Mouse (Mus musculus): ENCODE data around the gene Srm.

Srm gene

DNA sequence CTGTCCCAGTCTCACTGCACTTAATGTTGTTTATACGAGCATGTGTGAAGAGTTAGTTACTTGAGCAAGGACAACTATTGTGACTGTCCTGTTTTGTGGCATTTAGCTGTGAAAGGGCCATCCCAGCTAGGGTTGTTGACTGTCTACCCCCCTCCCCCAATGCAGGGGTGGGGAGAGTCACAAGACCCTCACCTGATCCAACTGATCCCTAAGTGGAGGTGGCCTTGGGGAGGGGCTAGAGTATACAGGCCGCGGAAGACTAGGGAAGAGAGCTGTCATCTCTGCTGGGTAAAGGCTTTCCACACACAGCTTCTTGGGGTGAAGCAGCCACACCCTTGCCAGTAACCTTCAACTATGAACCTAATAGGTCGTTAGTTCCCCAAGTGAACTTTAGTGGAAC is 9.0 kb downstream of the Srm start:
- no peak for DNase-seq (ENCODE audit: low read depth in 1 of 2, low spot score in 2 of 2)

DNA sequence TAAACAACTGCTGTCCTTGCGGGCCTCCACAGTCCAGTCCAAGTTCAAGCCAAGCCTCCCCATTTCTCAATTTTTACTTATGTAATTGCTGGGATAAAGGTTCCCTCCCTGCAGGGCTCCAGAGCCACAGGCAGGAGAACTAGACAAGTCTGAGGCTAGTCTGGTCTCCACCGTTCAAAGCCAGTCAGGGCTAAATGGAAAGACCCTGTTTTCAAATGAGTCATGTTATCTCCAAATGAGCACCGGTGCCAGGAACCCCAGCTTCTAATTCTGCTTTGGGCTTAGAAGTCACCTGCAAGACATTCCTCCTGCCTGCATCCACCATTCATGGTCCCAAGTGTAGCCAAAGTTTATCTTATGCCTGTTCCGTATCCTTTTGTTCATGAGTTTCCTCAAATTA is 10.6 kb downstream of the Srm start:
- no peak for DNase-seq (ENCODE audit: low read depth in 1 of 2, low spot score in 2 of 2)

DNA sequence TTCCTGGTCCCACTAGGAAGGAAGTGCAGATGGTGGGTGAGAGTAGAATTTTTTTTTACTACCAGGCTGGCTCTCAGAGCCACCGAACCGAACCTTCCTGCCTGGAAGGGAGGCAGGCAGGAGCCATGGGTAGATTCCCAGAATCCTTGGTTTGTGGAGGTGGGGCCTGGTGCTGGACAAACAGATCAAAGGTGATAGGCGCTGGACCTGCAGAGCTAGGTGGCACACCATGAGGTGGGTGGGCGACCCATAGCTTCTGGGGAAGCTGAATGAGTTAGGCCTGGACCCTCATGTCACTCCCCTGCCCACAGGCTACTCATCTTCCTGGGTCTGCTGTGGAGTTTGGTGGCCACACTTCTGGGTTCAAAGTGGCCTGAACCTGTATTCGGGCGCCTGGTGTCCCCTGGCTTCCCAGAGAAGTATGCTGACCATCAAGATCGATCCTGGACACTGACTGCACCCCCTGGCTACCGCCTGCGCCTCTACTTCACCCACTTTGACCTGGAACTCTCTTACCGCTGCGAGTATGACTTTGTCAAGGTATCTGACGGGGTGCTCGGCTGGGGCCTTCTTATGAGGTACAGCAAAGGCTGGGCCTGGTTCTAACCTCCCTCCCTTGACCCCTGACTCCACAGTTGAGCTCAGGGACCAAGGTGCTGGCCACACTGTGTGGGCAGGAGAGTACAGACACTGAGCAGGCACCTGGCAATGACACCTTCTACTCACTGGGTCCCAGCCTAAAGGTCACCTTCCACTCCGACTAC is 11.2 kb downstream of the Srm start, which contains the start of gene Masp2:
Gene Masp2 (plus strand): TSS at position 198 of the 764 bp plus-strand sequence.
- DNase-seq (ENCODE audit: low read depth in 1 of 2, low spot score in 2 of 2) = no peak

DNA sequence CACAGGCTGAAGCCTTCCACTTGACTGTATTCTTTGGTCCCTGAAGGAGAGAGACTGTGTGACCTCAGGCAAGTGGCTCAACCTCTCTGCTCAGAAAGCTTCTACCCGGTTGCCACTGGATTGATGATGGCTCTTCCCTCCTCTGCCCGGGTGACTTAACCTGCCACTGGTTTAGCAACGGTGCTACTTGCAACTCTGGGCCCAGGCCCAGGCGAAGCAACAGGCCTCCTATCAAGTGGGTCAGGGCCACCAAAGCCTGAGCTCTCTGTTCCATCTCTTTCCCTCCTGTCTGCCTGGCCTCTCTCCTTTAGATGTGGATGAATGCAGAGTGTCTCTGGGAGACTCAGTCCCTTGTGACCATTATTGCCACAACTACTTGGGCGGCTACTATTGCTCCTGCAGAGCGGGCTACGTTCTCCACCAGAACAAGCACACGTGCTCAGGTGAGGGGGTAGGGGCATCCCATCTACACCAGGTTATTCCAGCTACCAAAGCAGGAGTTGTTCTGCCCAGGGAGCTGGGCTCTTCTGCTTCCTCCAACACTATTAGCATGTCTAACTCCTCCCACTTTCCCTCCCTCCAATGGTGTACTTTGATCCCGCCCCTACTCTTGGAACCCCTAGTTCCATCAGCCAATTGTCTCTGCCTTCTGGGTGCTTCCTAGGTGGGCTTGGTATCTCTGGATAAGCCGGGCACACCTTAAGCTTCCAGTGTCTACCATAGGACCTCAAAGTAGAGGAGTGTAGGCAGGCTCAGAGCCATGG is 12.3 kb downstream of the Srm start:
- no peak for DNase-seq (ENCODE audit: low read depth in 1 of 2, low spot score in 2 of 2)

DNA sequence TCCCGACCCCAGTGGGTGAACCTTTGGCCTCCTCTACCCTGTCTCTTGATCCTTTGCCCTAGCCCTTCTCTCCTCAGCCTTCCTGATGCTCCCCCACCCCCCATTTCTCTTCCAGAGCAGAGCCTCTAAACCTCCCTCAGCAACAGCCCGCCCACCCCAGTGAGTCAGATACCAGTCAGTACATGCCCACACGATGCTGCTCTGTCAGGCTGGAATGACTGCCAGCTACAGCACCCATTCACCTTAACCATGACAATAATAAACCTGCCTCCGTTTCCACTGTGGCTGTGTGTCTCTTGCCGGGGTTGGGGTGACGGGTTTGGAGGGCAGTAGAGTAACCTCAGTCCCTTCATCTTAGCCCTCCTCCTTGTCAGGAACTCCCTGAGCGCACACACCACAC is 12.8 kb downstream of the Srm start:
- no peak for DNase-seq (ENCODE audit: low read depth in 1 of 2, low spot score in 2 of 2)

DNA sequence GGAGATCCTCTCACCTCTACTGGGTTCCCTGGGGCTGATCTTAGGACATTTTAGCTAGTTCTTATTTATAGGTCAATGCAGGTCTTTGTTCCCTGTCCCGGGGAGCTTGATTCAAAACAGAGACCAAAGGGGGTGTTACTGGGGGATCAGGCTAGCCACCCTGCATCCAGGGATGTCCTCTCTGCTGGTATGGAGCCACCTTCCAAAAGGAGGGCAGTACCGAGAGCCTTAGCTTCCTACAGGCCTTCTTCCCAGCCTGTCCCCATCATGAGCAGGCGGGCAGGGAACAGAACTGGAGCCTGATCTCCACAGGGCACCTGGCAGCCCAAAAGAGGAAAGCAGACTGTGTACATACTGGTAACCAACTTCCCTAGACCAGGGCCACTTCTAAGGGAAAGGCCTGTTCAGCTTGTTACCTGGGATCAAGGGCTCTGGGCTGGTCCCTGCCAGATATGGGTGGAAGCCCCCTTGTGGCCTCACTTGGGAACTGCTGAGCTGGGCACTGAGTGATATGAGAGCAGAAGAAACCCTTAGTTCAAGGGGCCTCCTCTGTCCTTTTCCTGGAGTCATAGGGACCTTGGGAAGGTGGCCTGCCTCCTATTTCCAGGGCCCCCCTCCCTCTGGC is 13.3 kb downstream of the Srm start:
- peak in 1 of 2 experiments; percentile 40 for DNase-seq (ENCODE audit: low read depth in 1 of 2, low spot score in 2 of 2)

DNA sequence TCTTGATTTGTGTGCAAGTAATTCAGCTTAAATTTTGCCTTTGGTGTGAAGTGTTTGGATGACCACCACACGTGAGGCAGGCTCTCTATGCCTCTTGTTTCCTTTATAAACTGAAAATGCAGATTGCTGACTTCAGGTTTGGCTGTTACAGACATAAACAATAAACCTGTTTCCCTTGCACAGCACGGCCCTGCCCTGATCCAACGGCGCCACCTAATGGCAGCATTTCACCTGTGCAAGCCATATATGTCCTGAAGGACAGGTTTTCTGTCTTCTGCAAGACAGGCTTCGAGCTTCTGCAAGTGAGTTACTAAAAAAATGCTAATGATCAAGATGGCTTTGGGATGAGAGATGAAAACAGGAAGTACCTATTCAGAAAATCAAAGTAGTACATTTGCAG is 16.5 kb downstream of the Srm start:
- DNase-seq (ENCODE audit: low read depth in 1 of 2, low spot score in 2 of 2) = peak in 1 of 2 experiments; percentile 40

DNA sequence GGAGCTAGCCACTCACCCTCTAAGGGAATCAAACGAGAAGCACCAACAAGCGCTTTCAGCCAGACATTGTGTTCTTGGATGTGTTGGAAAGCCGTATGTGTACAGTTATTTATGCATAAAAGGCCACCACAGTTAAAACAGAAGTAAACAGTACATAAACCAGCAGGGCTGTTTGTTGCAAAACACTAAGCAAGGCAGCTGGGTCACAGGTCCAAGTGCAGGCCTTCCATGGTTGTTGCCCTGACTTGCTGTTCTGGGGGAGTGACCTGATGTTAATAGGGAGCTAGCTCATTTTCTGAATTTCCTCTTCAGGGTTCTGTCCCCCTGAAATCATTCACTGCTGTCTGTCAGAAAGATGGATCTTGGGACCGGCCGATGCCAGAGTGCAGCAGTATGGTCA is 18.5 kb downstream of the Srm start:
- DNase-seq (ENCODE audit: low read depth in 1 of 2, low spot score in 2 of 2) = no peak

DNA sequence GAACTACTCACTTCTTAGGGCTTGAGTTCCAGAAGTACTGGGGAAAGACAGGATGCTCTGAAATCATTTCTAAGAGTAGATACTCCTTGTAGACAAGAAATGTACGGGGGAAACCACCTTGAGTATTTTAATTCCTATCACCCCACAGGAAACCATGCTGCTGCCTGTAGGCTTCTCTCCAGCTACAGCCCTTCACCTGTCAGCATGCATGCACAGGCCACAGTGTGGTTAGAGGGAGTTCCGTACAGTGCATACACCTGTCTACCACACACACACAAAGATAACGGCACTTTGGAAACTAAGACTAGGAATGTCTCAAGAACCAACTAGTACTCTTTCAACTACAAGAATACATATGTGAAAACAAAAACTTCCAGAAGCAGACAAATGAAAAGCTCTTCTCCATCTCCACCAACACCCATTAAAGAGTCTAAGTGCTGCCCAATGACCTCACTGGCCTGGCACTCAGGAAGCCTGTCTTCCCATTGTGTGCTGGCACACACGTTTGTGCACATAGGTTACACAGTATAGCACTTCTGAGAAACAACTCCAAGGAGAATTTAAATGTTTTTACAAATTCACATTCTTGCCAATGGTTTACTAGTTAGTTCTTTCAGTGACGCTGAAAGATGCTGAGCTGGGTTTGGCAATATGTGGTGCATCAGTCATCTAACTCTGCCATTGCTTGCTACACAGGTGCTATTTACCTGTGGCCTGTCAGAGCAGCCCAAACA is 19.5 kb downstream of the Srm start:
- DNase-seq (ENCODE audit: low read depth in 1 of 2, low spot score in 2 of 2) = no peak

DNA sequence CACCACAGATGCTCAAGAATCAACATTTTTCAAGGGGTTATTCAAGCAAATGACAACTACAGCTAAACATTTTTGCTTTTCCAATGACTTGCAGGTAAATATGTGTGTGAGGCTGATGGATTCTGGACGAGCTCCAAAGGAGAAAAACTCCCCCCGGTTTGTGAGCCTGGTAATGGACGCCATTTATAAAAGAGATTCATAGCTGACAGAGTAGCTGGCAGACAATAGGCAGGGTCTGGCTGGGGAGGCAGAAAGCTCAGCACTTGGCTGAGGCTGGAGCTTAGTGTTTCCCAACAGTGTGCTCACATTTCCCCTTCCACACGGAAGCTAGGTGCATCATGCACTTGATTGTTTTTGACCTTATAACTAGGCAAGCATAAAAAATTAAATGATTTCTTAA is 21.3 kb downstream of the Srm start:
- no peak for DNase-seq (ENCODE audit: low read depth in 1 of 2, low spot score in 2 of 2)

DNA sequence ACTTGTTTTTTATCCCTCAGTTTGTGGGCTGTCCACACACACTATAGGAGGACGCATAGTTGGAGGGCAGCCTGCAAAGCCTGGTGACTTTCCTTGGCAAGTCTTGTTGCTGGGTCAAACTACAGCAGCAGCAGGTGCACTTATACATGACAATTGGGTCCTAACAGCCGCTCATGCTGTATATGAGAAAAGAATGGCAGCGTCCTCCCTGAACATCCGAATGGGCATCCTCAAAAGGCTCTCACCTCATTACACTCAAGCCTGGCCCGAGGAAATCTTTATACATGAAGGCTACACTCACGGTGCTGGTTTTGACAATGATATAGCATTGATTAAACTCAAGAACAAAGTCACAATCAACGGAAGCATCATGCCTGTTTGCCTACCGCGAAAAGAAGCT is 22.4 kb downstream of the Srm start:
- DNase-seq (ENCODE audit: low read depth in 1 of 2, low spot score in 2 of 2) = no peak

DNA sequence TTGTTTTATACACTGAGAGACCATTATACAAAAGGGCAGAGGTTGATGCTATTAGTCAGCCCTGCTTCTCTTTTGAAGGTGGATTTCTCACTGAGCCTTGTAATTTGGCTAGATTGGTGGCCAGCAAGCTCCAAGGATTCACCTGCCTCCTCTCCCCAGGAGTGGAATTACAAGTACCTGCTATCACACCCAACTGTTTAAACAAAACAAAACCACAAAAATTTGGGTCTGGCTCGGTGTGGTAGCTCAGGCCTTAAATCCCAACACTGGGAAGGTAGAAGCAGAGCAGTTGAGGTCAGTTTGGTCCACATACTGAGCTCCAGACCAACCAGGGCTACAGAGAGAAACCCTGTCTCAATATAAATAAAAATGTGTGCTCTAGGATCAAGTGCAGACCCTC is 28.5 kb downstream of the Srm start:
- no peak for DNase-seq (ENCODE audit: low read depth in 1 of 2, low spot score in 2 of 2)

DNA sequence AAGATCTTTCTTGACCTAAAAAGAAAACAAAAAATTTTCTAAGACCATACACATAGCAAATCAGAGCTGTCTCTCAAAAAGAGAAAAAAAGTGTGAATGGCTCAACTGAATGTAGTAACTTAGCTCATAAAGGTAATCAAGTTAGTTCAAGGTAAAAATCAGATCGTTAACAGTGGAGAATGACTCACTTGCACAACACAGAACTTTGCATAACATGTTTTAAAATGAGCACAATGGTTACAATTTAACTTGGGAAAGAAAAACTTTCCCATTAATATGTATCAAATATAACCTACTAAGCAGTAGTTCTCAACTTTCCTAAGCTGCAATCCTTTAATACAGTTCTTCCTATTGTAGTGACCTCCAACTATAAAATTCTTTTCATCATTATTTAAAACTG is 29.4 kb downstream of the Srm start:
- no peak for DNase-seq (ENCODE audit: low read depth in 1 of 2, low spot score in 2 of 2)

DNA sequence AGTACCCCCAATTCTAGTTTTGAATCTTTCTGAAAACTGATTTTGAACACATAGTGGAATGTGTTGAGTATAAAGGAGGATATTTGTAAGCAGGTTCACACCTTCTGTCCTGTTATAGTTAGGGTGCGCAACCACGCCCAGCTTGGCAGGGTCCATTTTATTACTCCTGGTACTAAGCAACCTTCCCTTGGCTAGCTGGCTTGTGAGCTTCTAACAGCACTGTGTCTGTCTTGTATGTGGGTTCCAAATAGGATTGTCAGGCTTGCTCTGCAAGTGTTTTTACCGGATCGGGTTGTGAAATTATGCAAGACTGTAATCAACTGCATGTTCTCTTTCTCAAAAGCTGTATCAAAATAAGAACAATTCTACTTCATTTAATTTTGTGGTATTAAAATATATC is 31.2 kb downstream of the Srm start:
- DNase-seq (ENCODE audit: low read depth in 1 of 2, low spot score in 2 of 2) = no peak

DNA sequence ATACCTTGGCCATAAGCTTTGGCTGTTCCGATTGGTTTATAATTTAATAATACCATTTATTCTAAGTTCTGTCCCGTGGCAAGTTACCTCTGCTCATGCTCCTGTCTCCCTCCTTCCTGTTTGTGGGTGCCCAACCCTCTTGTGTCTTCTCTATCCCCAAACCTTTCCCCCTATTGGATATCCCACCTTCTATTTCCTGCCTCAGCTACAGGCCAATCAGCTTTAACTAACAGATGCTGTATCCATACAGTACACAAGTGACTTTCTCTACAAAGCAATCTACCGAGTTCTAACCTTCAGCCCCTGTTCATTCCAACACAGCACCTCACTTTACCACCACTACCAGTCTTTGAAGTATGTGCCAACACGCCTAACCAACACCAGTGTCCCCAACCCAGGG is 32.3 kb downstream of the Srm start:
- no peak for DNase-seq (ENCODE audit: low read depth in 1 of 2, low spot score in 2 of 2)

DNA sequence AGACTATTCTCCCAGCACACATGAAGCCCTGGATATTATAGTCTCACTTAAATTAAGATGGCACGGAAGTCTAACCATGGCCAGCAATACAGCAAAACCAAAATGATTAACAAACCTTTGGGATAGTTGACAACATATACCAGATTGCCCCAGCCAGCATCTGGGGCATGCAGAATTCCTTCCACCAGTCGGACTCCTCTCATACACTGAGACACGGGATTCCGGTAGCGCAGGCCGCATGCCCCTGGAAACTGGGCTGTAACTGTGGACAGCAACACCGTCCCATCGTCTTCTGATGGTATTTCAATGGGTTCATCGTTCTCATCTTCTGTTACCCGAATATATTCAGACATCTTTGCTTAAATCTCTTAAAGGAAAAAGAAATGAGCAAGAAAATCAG is 33.7 kb downstream of the Srm start:
- DNase-seq (ENCODE audit: low read depth in 1 of 2, low spot score in 2 of 2) = no peak

DNA sequence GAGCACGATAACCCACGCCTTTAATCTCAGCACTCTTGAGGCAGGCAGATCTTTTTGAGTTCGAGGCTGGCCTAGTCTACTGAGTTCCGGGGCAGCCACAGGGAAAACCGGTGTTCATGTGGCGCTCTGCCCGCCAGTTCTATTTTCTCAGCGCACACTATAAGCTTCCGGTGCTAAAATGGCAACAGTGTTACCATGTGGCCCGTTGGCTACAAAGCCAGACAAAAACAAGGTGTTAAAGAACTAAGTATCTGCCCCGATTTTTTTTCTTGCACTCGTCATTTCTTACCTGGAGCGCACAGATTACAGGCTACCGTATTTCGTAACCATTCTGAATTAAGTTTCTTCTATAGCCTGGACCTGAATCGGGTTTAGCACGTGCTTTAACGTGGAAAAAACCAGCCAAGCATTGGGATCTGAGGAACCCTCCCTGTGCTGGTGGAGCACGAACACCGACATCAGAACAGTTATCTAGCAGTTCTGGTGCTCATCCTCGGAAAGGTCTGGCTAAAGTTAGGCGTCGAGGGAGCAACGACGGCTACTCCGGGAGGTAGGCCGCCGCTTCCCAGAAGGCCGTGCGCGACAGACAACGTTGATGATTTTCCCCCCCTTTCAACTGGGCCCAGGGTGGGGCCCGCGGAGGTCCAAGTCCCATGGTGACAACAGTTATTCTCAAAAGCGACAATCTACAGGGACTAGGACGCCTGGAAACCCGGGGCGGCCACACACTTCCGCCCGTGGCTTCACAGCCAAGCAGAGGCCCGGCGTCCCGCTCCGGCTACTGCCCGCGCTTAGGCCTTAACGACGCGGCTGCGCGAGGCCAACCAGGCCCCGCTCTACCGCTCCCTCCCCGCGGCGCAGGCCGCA is 34.7 kb downstream of the Srm start:
- DNase-seq (ENCODE audit: low read depth in 1 of 2, low spot score in 2 of 2) = no peak

DNA sequence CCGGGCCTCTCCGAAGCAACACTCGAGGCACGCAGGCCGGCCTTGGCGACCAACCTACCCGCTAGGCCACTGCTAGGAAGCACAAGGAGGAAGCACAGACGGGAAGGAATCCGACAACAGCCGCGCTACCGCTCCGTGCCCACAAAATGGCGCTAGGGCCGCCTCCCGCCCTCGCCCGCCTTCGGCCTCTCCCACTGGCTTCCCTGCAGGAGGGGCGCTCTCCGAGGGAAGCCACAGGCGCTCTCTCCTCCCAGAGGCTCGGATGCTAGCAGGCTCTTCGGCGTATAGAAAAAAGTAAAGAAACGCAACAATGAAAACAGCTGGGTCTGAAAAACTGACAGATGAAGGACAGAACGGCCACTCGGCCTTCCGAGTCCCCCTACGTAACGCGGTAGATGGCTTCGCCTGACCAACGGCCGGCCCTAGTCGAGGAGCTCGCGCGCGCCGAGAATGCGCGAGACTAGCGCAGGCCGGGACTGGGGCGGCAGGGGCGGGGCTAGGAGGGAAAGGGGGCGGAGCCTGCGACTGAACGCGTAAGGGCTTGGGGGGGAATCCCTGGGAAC is 35.4 kb downstream of the Srm start, which contains the start of gene Tardbp:
Gene Tardbp (minus strand): TSS at position 397 of the 563 bp plus-strand sequence.
- DNase-seq (ENCODE audit: low read depth in 1 of 2, low spot score in 2 of 2) = peak; percentile 86 to 96

DNA sequence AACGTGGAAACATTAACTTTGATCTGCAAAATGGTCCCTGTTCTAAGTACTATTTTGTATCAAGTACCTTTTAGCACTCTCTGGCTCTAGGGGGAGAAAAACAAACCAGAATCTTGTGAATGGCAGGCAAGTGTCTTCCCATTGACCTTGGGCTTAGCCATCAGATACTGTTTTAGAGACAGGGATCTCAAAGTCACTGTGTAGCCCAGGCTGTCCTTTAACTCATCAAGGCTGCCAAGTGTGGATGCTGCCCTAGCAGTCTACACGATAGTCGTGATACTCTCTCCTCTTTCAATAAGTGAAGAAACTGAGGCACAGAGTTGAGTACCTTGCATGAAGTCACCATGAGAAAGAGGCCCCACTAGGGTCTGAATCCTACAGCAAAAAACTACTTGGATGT is 35.9 kb downstream of the Srm start:
- no peak for DNase-seq (ENCODE audit: low read depth in 1 of 2, low spot score in 2 of 2)

DNA sequence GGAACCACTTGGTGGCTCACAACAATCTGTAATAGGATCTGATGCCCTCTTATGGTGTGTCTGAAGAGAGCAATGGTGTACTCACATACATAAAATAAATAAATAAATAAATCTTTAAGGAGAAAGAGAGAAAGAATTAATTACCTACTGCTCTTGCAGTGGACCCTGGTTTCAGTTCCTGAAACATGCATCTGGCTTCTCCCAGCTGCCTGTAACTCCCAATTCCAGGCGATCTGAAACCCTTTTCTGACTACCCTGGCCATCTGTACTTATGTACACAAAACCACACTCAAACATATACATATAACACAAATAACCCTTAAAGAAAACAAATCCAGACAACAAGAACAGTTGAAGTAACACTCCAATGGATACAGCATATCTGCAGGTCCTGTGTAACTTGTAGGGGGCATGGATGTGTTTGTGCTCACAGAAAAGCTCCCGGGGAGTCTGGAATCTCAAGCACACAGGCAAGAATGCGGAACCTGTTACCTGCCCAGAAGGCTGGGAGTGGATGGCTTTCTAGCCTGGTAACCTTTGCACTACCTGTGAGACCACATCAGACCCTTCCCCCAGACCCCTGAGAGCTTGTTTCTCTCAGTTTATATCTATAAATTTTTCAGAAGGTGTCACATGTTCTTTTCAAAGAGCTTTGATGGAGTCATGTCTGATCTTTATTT is 40.9 kb downstream of the Srm start:
- no peak for DNase-seq (ENCODE audit: low read depth in 1 of 2, low spot score in 2 of 2)
